Mouse (Mus musculus) cerebellum, adult 11 months (tissue): ENCODE measurements around the gene Rapgefl1.

Experiments
- DNase-seq: peaks from one replicate; pipeline ENCODE4 v3.0.0; 2022

The Rapgefl1 gene

DNA sequence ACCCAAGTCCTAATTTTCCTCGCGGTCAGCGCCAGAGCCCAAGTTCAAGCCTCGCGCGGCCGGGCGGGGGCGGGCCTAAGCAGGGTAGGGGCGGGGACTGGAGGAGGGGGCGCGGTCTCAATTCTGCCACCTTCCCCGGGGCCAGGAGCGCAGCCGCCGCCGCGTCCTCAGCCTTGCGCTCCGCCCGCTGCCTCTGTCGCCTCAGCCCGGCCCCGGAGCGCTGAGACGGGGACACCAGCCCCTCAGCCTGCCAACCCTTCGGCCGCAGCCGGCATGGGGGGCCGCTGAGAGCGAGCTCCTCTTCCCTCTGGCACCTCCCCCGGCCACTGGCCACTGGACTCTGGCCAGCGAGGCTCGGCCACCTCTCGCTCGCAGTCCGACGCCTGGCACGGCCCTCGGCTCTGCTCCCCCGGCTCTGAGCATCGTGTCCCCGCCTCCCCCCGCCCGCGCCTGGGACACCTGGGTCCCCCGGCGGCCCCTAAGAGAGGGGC is at the start of gene Rapgefl1:
Gene Rapgefl1, plus strand, starts transcription at position 135 of the 491 bp plus-strand sequence.
- DNase-seq, result peak; percentile 83

DNA sequence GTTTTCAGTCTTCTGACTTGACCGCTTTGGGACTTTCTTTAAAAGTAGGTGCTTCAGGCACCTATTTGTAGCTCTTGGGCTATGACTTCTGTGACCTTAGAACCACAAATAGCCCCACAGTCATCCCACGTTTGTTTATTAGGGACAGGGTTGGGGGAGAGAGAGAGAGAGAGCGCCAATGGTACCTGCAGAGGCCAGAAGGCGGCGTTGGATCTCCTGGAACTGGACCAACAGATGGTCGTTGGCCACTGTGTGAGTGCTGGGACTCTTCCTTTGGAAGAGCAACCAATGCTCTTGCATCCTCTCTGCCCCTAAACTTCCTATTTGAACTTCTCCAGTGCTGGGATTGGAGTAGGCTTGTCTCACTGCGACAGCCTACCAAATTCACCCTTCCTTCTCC is 49.4 kb upstream of the Rapgefl1 start:
- DNase-seq, result no peak

DNA sequence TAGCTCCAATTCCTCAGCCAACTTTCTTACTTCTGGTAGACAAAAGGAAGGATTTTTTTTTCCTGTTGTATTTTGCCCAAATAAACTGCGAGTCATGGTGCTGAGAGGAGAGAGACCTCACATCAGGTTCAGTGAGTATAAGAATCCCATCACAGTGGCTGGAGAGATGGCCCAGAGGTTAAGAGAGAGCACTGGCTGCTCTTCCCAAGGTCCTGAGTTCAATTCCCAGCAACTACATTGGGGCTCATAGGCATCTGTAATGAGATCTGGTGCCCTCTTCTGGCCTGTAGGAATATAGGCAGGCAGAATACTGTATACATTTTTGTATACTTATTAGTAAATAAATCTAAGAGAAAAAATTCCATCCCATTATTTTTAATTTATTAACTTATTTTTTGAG is 48.9 kb upstream of the Rapgefl1 start:
- no peak for DNase-seq

DNA sequence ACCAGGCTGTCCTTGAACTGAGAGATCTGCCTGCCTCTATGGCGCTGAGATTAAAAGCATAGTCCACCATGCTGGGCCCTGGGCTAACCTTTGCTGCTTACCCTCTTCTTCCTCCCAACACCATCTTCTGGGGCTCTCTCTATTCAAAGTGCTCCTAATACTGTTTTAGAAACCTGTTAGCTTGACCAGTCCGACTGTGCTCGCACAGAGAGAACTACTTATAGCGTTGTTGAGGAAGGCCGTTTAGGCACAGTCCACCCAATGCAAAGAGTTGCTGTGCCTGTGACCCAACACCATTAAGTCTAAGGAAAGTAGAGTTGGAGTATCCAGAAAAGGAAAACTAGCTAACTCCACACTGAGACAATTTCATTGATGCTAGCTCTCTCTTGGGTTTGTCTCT is 48.4 kb upstream of the Rapgefl1 start:
- DNase-seq, result no peak

DNA sequence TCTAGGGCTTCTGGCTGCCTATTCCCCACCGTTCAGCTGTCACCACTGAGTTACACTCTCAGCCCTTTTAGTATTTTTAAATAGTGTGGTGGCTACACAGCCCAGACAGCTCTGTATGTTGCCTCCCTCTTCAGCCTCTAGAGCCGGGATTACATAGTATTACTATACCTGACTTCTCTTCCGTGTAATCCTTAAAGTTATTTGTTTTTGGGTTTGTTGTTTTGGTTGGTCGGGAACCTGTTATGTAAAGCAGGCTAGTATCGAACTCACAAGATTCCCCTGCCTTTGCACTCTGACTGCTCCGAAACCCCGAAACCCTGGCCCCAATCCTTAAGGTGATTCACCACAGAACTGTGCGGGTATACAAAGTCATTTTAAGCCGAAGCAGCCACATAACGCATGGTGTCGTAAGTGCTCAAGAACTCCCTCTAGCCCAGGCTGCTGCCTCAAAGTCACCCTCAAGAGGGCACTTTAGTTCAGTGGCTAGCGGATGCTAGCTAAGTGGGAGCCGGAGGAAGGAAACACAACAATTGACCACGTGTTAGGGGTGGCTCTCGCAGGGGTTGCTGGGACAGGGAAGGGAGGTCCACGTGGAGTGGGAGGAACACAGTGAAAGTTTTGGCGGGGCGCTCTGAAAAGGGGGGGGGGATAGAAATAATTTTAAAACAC is 47.9 kb upstream of the Rapgefl1 start:
- DNase-seq, result peak; percentile 79

DNA sequence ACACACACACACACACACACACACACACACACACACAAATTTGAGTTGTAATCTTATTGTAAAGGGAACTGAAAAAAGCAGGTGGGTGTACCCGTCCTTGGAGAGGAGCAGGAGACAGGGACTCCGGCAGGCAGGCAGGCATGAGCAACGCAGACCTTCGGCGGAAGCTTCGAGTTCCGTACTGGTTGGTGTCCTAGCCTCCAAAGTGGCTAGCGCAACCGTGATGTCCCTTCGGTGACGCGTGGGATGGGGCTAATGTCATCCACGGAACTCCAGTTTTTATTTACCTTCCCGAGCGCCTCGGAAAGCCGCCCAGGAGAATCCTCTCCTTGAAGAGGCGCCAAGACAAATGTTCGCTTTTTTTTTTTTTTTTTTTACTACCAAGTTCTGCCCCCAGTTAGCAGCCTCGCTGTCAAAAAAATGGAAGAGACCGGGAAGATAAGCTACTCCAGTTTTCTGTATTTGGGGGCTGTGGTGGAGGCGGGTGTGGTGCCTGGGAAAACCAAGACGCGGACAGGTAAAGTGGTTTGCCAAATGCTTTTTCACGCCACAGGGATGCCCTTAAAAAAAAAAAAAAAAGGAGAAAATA is 47.3 kb upstream of the Rapgefl1 start:
- DNase-seq, result no peak

DNA sequence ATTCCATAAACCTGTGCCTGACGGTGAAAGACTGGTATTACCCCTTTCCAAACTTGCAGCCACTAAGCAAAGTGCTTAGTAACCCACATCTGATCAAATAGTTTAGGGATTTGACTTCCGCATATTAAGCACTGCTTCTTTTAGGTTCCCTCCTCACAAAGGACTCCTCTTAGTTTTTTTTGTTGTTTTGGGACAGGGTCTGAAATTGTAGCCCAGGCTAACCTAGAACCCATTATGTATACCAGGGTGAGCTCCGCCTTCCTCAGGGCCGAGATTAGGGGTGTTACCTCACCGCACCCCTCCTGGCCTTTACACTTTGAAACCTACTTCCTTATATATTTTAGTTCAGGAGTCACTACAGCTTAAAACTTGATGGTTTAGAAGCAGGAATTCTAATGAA is 46.8 kb upstream of the Rapgefl1 start:
- no peak for DNase-seq

DNA sequence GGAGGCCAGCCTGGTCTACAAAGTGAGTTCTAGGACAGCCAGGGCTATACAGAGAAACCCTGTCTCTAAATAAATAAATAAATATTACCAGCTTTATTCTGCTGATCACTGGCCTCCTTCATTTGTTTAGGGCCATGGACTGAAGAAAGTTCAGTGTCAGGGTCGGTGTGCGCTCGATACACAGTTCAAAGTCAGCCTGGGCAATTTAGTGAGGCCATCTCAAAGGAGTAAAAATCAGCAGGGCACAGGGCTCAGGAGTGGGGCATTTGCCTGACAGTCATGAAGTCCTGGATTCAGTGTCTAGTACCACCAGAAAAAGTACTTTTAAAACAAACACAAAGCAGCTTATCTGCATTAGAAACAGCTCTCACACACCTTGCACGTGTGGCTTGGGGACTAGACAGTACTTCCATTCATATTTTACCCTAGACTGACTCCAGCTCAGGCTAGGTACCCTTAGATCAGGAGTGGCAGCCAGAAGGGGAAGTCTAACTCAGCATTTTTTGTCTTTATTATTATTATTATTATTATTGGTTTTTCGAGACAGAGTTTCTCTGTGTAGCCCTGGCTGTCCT is 45.9 kb upstream of the Rapgefl1 start:
- no peak for DNase-seq

DNA sequence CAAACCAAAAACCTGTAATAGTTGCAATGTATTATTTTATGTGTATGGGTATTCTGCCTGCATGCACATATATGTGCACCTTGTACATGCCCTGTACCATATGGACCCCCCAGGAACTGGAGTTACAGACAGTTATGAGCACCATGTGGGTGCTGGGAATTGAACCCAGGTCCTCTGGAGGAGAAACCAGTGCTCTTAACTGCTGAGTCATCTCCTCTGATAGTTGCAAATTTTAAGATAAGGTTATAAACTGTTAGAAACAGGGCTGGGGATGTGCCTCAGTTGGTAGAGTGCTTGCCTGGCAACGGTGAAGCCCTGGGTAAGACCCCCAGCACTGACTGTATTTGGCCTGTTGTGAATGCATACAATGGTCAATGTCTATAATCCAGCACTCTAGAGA is 45.1 kb upstream of the Rapgefl1 start:
- DNase-seq, result no peak

DNA sequence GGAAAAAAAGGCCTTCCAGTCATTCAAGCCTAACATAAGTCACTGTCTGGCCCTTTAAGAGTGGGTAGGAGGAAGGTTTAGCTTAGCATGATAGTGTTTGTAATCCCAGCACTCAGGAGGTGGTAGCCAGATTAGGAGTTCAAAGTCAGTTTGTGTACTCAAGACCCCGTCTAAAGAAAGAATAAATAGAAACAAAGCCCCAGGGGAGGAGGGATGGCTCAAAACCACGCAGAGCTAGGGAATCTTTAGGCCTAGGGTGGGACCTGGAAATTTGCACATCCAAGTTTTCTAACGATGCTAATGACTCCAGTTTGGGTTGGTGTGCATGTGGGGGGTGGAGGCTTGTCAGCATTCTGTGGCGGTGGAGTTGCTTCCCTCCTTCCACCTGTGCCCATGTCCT is 44.5 kb upstream of the Rapgefl1 start:
- no peak for DNase-seq

DNA sequence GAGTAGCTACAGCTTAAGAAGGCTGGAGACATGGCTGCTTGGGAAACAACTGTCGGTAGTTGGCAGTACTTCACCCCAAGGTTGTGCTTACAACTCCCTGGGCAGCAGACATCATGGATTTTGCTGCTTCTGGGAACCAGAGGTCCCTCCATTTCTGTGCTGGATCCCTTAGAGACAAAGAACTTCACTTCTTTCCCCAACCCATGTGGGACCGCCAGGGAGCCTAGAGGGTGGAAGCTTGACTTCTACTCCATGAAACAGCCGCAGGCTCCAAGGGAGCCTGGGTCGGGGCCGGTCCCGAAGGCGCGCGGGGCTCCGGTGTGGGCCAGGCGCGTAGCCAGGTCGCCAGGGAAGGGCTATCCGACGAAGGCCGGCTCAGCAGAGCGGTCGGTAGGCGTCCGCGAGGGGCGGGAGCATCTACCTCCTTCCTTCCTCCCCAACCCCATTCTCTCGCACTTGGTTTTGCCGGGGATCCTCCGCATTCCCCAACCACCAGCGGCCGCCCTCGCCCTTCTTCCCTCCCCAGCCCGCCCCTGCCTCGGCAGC is 42.0 kb upstream of the Rapgefl1 start:
- DNase-seq, result peak; percentile 78

DNA sequence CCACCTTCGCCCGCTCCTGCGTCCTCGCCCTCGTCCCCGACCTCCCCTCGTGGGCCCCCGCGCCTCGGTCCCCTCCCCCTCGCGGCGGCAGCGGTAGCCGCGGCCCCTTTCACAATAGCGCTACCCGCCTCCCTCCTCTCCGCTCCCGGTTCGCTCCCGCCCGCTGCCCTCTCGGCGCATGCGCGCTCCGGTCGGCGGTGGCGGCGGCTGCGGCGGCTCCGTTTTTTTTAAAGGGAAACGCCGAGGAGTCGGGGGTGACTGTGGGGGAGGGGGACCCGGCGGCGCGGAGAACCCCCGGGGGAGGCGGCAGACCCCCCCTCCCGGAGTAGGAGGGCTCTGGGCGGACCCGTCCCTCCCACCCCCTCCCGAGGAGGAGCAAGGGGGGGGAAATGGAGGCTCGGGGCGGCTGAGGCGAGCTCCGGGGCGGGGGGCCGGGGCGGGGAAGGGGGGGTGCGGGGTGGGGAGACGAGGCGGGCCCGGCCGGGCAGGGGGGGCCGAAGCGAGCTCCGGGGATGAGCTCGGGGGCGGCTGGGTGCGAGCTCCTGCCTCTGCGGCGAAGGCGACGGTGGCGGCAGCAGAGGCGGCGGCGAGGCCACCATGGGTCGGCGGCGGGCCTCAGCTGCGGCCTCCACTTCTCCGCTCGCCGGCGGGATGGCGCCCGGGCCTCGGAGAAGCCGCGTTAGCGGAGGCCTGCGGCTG is 41.4 kb upstream of the Rapgefl1 start, which contains the start of gene Msl1:
Gene Msl1, plus strand, starts transcription at position 502 of the 699 bp plus-strand sequence.
- DNase-seq, result peak; percentile 91

DNA sequence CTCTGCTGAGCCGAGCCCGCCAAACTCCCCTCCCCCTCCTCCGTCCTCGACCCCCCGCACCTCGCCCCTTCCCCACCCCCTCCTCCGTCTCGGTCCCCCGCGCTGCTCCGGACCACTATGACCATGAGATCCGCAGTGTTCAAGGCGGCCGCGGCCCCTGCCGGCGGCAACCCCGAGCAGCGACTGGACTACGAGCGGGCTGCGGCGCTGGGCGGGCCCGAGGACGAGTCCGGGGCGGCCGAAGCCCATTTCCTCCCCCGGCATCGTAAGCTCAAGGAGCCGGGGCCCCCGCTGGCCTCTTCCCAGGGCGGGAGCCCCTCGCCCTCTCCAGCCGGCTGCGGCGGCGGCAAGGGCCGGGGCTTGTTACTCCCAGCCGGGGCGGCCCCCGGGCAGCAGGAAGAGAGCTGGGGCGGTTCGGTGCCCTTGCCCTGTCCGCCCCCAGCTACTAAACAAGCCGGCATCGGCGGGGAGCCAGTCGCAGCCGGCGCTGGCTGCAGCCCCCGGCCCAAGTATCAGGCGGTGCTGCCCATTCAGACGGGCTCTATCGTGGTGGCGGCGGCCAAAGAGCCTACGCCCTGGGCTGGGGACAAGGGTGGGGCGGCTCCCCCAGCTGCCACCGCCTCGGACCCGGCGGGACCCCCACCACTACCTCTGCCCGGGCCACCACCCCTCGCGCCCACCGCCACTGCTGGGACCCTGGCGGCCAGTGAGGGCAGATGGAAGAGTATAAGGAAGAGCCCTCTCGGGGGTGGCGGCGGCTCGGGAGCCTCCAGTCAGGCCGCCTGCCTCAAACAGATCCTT is 40.7 kb upstream of the Rapgefl1 start:
- peak; percentile 59 for DNase-seq

DNA sequence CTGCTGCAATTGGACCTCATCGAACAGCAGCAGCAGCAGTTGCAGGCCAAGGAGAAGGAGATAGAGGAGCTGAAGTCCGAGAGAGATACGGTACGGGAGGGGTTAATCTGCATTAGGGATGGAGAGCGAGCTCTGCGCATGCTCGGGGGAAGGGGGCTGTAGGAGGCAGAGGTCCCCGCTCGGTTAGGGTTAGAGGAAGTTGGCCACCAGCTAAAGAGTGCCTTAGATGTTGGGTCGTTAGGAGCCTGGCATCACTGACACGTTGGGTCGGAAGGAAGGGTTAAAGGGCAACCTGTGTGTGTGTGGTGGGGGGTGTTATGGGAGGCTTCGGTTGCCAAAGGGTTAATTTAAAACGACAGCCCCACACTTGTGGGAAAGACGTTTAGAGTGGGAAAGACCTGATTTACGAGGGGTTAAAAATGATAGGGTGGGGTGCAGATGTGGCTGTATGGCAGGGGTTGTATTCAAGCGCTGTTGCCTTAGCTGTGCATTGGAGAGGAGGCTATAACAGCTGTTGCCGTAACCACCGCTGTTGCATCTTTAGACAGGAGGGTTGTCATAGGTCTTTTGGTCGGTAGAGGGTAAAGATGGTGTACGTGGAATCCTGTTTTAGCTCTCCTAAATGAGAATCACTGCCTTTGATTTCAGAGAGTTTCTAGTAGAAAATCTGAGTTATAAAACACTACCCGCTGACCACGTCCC is 39.9 kb upstream of the Rapgefl1 start:
- peak; percentile 70 for DNase-seq

DNA sequence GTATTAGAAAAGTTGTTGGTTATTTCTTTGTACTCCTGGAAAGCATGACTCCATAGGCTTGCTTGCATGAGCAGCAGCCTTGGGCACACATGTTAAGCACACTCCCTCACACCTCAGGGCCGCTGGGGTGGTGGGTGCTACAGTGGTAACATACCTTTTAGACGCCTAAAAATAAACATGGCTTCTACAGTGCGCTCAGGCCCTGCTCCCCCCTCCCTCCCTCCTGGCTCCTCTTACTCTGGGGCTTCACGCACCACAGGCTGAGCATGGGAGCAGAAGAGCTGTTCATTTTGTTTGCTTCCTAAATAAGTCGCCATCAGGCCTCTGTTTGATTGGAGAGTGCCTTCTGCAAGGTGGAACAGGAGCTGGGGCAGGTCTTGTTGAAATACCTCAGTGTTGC is 39.3 kb upstream of the Rapgefl1 start:
- DNase-seq, result no peak

DNA sequence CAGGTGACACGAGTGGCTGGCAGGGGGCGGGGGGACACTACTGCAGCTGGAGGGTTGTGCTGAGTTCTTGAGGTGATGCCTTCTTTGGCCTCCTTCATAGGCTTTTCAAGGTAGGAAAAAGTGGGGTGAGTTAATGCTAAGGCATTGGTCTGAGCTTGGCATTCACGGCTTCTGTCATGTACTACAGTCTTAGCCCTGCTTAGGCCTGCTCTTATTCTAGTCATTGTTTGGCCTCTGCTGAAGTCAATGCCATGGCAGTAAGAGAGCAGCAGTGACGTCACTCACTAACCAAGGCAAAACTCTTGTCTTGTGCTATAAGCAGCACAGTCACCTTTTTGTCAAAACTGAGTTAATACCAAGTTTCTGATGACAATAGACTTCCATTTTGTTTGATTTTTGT is 38.7 kb upstream of the Rapgefl1 start:
- DNase-seq, result no peak

DNA sequence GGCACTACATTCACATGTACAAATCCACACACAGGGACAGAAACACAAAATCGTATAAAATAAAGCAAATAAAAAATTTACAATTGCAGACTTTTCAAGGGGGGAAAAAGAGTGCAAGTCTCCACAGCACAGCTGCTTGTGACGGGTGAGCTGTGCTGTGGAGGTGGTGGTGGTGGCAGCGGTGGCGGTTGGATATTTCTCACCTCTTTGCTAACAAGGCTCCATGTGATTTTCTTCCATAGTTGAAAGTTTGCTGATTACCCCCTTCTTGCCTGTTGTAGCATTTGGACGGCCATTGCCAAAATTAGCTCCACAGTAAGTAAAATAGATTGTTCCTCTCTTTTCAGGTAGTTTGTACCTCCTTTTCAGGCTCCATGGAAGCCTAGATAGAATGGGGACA is 32.0 kb upstream of the Rapgefl1 start, which contains the start of gene Casc3:
Gene Casc3, plus strand, starts transcription at position 301 of the 400 bp plus-strand sequence.
- DNase-seq, result no peak

DNA sequence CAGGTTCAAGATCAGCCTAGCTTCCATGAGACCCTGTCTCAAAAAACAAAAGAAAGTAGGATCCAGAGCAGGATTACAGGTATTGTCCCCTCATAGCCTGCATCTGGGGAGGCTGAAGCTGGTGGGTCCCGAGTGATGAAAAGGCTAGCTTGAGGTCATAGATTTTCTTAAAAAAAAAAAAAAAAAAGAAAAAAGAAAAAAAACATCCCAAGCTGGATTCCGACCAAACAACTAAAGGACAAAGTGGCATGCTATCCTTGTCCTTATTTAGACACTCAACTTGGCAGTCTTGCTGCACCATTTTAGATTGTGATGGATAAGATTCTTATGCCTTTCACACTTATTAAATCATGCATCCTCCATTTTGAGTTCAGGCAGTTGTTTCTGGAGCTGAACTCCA is 28.2 kb upstream of the Rapgefl1 start:
- no peak for DNase-seq

DNA sequence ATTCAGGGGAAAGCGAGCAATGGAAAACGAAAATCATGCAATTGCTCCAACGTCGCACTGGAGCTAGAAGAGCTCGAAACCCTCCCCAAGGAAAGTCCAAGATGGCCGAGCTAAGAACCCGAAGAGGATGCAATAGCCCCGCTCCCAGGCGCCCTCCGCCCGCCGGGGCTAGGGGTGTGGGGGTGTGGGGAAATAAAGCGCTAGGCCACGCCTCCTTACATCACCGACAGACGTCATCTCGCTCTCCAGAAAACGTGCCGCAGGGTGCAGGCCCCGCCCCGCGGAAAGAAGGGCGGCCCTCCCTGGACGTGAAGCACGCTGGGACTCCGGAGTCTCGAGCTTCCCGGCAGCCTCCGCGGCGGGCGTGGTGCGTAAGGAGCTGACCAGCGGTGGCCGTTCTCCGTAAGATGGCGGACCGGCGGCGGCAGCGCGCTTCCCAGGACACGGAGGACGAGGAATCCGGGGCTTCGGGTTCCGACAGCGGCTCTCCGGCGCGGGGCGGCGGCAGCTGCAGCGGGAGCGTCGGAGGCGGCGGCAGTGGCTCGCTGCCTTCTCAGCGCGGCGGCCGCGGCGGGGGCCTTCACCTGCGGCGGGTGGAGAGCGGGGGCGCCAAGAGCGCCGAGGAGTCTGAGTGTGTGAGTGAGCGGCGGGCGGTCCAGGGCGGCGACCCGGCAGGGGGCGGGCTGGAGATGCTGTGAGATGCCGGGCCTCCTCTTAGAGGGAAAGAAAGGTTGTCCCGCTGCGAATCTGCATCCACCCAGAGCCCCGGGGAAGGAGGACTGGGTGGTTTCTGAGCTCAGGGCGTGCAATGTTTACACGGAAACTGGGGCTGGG is 26.9 kb upstream of the Rapgefl1 start:
- peak; percentile 99 for DNase-seq

DNA sequence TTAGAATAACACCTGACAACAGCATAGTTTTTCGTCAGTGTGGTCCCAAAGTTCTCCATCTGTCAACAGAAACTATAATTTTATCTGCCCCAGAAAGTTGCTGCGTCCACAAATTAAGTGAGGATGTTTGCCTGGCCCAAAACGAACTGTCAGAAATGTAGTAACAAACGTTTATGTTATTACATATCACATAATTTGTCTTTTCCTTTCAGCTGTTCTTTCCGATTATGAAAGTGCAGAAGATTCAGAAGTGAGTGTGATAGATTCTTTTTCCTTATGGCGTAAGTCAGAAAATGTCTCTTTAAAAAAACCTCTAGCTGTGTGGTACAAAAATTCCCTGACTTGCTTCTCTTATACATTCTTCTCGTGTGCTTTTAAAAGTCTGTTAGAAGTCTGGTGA is 25.9 kb upstream of the Rapgefl1 start:
- DNase-seq, result no peak

DNA sequence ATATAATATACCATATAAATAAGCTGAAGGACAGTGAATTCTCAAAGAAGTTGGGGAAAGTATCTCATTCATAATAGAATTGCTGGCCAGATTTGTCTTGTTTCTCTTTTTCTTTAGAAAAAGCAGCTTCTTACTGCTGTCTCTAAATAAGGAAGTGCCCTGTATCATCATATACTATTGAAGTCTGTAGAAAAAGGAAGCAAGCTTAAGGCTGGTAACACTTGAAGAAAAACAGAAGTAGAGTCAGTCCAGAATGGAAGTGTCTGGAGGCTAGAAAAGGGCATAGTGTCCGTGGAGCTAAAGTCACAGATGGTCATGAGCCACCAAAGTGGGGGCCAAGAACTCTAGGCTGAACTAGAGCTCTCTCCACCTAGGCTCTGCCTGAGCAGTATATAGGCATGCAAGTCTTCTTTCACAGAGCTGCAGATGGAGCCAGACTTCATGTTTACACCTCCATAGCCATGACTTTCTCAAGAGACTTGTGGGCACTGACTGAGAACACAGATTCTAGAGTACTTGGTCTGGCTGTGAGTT is 19.8 kb upstream of the Rapgefl1 start:
- DNase-seq, result no peak
